Mouse (Mus musculus) bone marrow macrophage, adult 2 months (primary cell): ENCODE results near the gene Rab25. TPM values are rescaled to one million over a fixed set of nuclear protein-coding genes. Genes with fewer than 3 reads are reported as not detected.

ENCODE experiments used
- H3K27ac ChIP-seq: 2 replicates; pipeline ENCODE4 v1.5.1; 2012; ENCODE audit warnings: low read depth, low read length; ENCODE audit not compliant: insufficient read depth
- H3K4me1 ChIP-seq: 2 replicates; pipeline ENCODE4 v1.6.1; 2012; ENCODE audit warnings: low read length; ENCODE audit not compliant: control insufficient read depth, insufficient read depth
- H3K4me3 ChIP-seq: 2 replicates; pipeline ENCODE4 v1.5.1; 2012; ENCODE audit warnings: mild to moderate bottlenecking, low read length, moderate library complexity; ENCODE audit not compliant: insufficient read depth
- CTCF ChIP-seq: IDR thresholded peaks from 2 replicates; pipeline ENCODE4 v1.5.1; 2012; ENCODE audit warnings: low read depth, mild to moderate bottlenecking, low read length, moderate library complexity
- POLR2A ChIP-seq: IDR thresholded peaks from 2 replicates; pipeline ENCODE4 v1.6.1; 2012; ENCODE audit warnings: mild to moderate bottlenecking, low read depth, low read length, borderline replicate concordance
- polyA plus RNA-seq: library from polyadenylated mRNA; stranded (reverse); fragments of >200 nt; gene quantifications from 2 replicates; pipeline ENCODE4 v1.2.4, GENCODE M21; 2012; ENCODE audit not compliant: missing spikeins, insufficient read depth, insufficient read length

The Rab25 gene
- polyA plus RNA-seq, 1 experiment = not detected

DNA sequence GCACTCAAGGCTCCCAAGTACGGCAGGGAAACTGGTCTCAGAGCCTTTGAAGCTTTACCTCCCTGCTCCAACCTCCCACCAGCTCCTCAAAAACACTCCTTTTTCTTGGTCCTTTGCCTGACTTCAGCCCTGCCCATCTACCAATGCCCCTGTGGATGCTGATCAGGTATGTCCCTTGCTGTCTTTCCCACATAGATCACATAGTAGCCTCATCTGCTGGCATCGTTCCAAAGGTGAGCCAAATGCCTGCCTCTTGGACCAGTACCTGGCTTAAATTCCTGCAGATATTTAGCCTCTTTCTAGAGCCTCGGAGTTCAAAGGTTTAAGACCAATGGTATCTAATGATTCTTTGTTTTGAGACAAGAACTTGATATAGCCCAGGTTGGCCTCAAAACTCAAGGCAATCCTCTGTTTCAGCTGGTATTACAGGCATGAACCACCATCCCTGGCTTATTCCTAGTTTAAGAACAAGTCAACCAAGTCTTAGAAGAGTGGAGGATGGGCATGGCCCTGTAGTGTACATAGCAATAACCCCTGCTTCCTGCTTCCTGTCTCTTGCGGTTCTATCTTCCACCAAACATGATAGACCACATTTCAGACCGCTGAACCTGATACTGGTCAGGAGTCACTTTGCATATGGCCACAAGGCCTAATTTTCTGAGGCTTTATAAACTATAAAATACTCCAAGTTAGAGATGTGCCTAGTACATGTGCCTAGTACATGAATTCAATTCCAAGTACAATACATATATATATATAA lies 4.3 kb downstream of the Rab25 start:
- Histone ChIP-seq H3K27ac (no peak overlapping the region), H3K4me1 (0 out of 2 replicates have a peak, but pooled peaks cover 2% of the 10 kb centered on the region), H3K4me3 (no peak overlapping the region)
- no peak for TF ChIP-seq CTCF
- no peak for TF ChIP-seq POLR2A

DNA sequence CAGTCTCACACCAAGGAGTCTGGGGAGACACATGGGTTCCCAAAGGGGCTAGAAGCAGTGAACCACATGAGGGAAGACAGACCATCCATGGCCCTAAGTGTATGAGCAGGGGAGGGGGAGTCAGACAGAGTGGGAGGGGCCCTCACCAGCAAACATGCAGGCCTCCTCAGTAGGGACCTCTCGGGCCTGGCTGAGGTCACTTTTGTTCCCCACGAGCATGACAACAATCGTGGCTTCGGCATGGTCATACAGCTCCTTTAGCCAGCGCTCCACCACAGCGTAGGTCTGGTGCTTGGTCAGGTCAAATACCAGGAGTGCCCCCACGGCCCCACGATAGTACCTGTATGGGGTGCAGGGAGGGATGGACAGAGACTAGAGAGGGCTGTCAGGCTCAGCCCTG lies 4.9 kb downstream of the Rab25 start:
- TF ChIP-seq POLR2A (no peak), CTCF (no peak)
- H3K4me1 ChIP-seq = 0 out of 2 replicates have a peak, but pooled peaks cover 2% of the 10 kb centered on the region
- H3K4me3 ChIP-seq = no peak overlapping the region
- H3K27ac ChIP-seq = no peak overlapping the region

DNA sequence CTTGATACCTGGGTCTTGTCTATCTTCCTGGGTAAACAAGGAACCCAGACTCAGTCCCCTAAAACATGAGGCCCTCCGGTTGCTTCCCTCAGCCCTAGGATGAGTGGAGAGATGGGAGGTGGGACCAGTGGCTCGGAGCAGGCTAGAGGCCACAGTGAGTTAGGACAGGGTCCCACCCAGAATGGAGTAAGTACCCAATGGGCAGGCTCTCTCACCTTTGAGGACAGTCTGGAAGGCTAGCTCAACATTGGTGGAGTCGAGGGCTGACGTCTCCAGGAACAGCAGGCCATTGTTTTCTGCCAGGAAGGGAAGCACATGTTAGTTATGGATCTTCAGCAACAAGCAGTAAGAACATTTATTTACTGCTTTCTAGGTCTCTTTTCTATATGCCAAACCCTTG lies 5.6 kb downstream of the Rab25 start:
- Histone ChIP-seq H3K27ac (no peak overlapping the region), H3K4me3 (no peak overlapping the region), H3K4me1 (0 out of 2 replicates have a peak, but pooled peaks cover 2% of the 10 kb centered on the region)
- TF ChIP-seq POLR2A (no peak), CTCF (no peak)

DNA sequence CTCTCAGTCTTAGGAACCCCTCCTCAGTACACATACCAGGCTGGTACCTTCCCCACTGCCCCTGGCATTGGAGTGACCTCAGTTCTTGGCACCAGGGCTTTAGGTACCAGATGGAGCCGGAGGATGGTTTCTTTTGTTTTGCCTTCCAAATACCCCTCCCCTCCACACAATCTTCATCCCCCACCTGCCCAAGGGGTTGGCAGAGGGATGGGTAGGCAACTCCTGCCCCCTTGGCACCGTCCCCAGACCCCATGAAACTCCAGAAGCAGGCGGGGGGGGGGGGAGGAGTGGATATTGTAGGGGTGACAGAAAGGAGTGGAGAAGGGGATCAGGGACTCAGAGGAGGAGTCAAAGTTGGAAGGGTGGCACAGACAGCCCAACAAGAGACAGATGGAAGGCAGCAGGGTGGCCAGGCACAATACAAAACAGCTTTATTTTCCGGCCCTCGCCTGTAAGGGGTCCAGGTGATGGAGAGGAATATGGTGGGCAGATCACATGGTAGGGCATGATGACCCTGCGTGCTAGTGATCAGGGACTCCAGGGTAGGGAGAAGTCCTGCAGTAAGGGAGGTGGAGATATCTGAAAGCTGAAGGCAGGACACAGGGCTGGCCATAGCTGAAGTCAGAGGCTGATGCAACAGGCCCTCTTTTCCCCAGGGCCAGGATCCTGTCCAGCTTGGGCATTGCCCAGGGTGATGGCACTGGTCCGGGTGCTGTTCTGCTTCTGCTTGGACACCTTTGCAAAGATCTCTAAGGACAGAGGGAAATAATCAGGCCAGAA lies 6.3 kb downstream of the Rab25 start:
- Histone ChIP-seq H3K4me1 (0 out of 2 replicates have a peak, but pooled peaks cover 2% of the 10 kb centered on the region), H3K27ac (no peak overlapping the region), H3K4me3 (no peak overlapping the region)
- no peak for TF ChIP-seq POLR2A
- TF ChIP-seq CTCF = no peak

DNA sequence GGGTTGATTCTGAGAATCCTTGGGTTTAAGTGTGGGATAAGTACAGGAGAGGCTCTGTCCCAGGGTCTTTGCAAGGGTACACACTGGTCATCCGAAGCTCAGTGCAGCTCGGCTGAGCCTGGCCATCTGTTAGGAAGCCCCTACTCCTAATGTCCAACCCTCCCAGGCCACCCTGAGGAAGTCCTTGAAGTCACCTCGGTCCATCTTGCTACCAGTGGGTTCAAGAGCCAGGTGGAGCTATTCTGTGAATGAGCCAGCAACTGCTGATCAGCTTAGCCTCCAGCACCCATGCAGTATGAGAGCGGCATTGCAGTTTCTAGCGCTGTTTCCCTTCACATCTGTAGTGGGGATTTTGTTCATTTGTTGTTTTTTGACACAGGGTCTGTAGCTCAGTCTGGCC lies 8.0 kb downstream of the Rab25 start:
- no peaks in the 10 kb centered on the region for H3K4me1 ChIP-seq
- no peak overlapping the region for H3K4me3 ChIP-seq
- no peak overlapping the region for H3K27ac ChIP-seq
- TF ChIP-seq POLR2A = no peak

DNA sequence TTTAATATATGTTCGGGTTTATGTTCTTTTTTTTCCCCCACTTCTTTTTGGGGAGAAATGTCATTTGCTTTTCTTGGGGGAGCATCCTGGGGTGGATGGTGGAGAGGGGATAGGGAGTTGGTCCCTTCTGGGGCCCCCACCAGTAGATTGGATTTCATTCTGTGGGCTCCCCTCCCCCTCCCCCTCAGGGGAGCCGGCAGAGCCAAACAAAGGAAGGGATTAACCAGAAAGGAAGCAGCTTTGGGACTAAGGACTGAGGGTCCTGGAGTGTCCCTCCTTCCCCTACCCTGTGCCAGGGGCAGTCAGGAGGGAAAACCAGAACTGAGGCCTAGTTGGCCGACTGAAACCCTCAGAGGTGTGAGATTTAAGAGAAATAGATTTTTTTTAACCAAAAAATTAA lies 8.7 kb downstream of the Rab25 start:
- no peak for TF ChIP-seq POLR2A
- no peak for TF ChIP-seq CTCF
- no peak overlapping the region for H3K4me3 ChIP-seq
- H3K4me1 ChIP-seq = no peaks in the 10 kb centered on the region
- no peak overlapping the region for H3K27ac ChIP-seq

DNA sequence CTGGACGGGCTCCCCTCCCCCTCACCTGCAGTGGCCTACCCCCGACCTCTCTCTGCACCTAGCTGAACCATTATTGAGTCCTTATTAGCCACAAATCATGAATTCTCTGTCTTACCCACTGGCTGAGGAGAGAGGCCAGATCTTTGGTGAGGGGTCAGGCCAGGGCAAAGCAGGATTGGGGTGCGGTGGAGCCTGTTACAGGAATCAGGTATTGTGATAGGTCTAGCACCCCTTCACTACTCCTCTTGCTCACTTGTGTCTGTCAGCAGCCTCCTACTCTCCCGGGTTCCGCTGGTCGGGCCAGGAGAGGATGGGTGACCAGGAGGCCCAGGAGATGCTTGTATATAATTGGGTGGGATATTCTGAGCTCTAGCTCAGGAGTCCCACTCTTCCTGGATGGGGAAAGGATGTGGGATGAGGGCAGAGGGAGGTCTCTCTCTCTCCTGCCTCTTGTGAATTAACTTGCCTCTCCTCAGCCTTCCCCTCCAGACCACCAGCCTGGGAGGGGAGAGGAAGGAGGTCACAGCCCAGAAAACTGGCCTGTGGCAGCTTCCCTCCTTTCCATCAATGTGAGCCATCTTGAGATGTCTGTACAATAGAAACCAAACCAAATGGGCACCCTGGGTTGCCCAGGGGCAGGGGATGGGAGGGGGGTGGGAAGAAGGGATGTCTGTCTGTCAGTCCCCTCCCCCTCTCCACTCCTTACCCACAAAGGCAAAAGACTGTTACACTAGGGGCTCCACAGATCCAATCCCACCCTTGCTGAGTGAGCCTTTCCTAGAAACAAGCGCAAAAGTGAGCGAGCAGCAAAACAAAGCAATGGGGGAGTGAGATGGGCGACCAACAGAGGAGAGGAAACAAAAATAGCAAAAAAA lies 9.6 kb downstream of the Rab25 start:
- H3K4me3 ChIP-seq = no peak overlapping the region
- no peak overlapping the region for H3K27ac ChIP-seq
- TF ChIP-seq POLR2A = no peak
- no peak for TF ChIP-seq CTCF
- no peaks in the 10 kb centered on the region for H3K4me1 ChIP-seq

DNA sequence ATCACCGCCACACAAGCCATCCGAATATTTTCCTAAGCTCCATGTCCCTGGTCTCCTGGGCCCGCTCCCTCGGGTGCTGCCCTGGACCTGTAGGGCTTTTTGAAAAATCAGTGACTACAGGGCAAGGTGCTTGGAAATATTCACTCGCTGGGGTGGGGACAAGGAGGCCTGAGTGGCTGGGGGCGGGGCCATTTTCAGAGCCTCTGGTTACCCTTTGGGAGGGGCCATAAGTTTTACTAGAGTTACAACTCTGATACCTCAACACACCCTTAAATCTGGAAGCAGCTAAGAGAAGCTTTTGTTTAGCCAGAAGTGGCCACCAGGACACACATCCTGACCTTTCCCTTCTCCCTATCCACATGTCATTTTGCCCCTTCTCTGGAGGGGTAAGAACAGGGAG lies 11.0 kb downstream of the Rab25 start:
- Histone ChIP-seq H3K4me3 (no peak overlapping the region), H3K4me1 (no peaks in the 10 kb centered on the region)
- TF ChIP-seq POLR2A = no peak
- TF ChIP-seq CTCF = no peak

DNA sequence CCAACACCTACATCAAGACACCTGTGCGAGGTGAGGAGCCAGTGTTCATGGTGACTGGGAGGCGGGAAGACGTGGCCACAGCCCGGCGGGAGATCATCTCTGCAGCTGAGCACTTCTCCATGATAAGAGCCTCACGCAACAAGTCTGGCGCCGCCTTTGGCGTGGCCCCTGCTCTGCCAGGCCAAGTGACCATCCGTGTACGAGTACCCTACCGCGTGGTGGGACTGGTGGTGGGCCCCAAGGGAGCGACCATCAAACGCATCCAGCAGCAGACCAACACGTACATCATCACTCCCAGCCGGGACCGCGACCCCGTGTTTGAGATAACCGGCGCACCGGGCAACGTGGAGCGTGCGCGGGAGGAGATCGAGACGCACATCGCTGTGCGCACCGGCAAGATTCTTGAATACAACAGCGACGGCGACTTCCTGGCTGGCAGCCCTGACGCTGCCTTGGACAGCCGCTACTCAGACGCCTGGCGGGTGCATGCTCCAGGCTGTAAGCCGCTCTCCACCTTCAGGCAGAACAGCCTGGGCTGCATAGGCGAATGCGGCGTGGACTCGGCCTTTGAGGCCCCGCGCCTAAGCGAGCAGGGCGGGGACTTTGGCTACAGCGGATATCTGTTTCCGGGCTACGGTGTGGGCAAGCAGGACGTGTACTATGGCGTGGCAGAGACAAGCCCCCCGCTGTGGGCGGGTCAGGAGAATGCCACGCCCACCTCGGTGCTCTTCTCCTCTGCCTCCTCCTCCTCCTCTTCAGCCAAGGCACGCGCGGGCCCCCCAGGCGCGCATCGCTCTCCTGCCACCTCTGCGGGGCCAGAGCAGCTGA lies 11.8 kb downstream of the Rab25 start:
- H3K4me1 ChIP-seq = no peaks in the 10 kb centered on the region
- H3K4me3 ChIP-seq = no peak overlapping the region
- TF ChIP-seq POLR2A = no peak
- no peak for TF ChIP-seq CTCF
- no peak overlapping the region for H3K27ac ChIP-seq

More for the DNA sequence above, 11.0 kb downstream of the Rab25 start:
- H3K27ac ChIP-seq = no peak overlapping the region
